Mouse (Mus musculus): ENCODE measurements around the gene Fam167b. TPM values are rescaled to one million over a fixed set of nuclear protein-coding genes. Genes with fewer than 3 reads are reported as not detected.
"Not testable (repeated sequence)": the region's sequence is repeated elsewhere in the genome, so short reads cannot be mapped to it uniquely, and the experiment has no call there.

Fam167b gene
- total and polyA plus RNA-seq, 3 experiments, result 29.6 to 75.5 (median 31.1) TPM

DNA sequence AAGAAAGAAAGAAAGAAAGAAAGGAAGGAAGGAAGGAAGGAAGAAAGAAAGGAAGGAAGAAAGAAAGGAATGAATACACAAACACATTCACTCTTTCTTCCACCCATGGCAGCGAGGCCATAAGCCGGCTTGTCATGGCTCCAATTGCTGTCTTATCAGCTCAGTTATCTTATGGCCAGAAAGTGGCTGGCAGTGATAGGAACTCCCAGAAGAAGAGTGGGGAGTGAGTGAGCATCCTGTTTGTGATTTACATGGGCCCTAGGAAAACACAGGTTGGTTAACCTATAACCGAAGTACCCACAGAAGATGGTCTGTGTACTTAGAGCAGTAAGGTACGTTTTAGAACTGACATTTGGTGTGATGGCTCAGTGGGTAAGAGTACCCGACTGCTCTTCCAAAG lies 17.2 kb downstream of the Fam167b start:
- DNase-seq, result no peak

- no peak for DNase-seq
Measured at GRCm38 (mm10) chr4:129558321-129558955, 19.9 kb downstream of the Fam167b start.

- no peak for DNase-seq
Measured at GRCm38 (mm10) chr4:129557256-129557808, 21.0 kb downstream of the Fam167b start.

- DNase-seq, result peak; percentile 94
Measured at GRCm38 (mm10) chr4:129556532-129557223, 21.7 kb downstream of the Fam167b start.

DNA sequence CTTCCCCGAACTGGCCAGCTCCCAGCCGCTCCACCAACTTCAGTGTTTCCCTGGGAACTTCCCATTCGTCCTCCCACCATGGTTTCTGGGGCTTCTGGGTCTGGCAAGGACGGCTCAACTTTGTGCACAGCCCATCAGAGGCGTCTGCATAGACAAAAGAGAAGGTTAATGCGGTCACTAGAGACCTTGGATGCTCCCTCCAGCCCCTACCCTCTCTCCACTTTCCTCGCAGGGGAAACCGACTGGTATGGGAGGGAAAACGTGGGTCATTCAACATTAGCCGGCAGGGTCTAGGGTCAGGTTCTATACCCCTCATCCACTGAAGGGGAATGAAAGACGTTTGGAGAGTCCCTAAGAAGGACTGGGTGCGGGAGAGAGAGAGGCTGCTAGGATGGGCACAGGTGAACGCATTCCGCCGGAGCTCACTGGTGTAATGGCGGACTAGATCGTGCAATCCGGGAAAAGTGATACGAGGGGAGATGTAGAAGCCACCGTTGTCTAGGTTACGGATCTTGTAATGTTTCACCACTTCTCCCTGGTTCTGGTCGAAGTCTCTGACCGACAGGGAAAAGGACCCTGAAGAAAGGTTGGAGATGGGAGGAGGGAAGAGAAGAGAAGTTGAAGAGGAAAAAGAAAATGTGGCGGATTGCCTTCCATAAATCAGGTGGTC lies 22.4 kb downstream of the Fam167b start:
- DNase-seq, result peak; percentile 38

DNA sequence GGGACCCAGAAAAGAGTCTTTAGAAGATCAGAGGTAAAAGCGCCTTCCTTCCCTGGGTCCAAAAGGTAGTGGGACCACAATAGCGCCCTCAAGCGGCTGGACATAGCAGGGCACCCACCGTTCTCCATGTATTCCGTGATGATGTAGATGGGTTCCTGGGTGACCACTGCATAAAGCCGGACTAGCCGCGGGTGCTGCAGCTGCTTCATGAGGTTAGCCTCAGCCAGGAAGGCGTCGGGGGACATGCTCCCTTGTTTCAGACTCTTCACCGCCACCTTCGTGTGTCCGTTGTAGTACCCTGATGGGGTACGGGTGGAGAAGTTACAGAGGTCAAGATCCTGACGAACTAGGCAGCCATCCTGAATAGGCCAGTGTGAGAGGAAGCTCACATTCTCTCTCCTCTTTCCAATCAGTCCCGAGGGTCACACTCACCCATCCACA lies 22.9 kb downstream of the Fam167b start:
- peak; percentile 77 for DNase-seq

- DNase-seq, result not testable (repeated sequence)
Measured at GRCm38 (mm10) chr4:129554512-129554911, 23.8 kb downstream of the Fam167b start.

GRCm38 (mm10) chr4:129550295-129550694 lies 28.1 kb downstream of the Fam167b start:
- DNase-seq, result no peak

GRCm38 (mm10) chr4:129549306-129549705 lies 29.0 kb downstream of the Fam167b start:
- peak; percentile 15 for DNase-seq

DNA sequence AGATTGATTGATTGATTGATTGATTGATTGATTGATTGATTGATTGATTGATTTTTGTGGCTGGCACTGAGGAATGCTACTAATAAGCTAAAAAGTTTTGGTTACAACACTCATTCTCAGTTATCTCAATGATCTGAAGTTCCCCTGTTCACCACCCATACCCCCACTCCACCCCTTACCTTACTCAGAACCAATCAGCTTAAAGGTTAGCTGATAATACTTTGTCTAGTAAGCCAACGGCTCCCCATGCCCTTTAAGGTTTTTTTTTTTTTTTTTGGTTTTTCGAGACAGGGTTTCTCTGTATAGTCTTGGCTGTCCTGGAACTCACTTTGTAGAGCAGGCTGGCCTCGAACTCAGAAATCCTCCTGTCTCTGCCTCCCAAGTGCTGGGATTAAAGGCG lies 30.7 kb downstream of the Fam167b start:
- not testable (repeated sequence) for DNase-seq

DNA sequence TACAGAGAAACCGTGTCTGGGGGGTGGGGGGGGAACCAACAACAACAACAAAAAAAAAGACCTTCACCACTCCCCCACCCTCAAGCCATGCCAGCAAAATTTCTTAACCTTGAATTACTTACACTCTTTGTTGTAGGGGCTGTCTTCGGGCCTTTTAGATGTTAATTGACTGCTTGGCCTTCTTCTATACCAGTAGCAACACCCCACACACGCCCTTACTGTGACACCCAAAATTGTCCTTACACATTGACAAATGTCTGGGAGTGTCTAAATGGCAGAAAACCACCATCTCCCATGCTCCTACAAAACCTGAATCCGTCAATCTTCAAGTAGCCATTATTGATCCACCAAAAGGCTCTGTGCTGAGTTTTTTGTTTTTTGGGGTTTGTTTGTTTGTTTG lies 34.2 kb downstream of the Fam167b start:
- no peak for DNase-seq

- peak; percentile 99 for DNase-seq
Measured at GRCm38 (mm10) chr4:129542592-129543141, 35.7 kb downstream of the Fam167b start, which contains the start of gene Hdac1. Hdac1 (minus strand) TSS chr4:129542713.

DNA sequence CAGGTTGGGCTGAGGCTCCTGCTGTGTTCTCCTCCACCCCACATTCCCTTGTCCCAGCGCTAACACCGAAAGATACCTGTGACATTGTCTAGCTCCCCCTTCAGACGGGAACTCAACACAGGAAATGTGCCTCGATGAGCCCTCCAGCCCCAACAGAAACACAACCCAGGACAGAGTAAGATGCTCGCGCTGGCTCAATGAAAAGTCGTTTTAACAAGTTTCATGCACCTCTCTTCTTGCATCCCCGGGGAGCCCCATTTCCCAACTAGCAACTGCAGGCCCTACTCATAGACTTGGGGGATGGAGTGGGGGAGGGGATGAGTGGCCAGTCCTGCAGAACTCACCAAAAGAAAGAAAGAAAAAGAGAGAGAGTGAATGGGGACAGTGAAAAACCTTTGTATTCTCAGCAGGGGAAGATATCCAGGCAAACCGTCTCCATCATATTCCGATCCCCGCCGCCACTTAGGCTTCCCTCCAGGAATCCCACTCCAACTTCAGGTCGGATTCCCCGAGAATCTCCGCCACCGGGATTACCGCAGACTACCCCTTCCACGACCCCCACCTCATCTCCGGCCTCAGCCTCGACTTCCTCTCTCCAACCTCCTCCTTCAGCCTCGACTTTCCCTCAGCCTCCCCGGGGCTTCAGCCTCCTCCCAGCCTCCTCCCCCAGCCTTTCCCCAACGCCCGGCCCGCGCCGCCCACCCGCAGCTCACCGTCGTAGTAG lies 36.3 kb downstream of the Fam167b start:
- DNase-seq, result peak; percentile 27

DNA sequence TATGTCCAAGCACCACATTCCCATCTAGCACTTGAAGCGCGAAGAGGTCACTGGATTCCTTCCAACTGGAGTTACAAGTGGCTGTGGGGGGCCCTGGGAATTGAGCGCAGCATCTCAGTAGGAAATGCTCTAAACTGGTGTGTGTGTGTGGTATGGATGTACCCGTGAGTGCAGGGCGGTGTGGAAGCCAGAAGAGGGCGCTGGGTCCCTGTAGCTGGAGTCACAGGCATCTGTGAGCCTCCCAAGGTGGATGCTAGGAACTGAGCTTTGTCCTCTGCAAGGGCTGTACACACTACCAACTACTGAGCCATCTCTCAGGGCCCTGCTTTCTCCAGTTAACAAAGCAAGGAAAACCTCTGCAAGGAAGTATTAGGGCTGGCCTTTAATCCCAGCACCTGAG lies 38.3 kb downstream of the Fam167b start:
- no peak for DNase-seq

- peak; percentile 68 for DNase-seq
Measured at GRCm38 (mm10) chr4:129528901-129529300, 49.4 kb downstream of the Fam167b start.

Small RNA genes within 50 kb of the gene (microRNA-seq; reads per million reads assigned to microRNA genes)
- gene Mir8119, result 0 reads per million in 2 experiments

Other genes starting within 250 kb of the Fam167b start
- gene Rbbp4, start 243.2 kb downstream of the Fam167b start, total RNA-seq (2021), result 100 to 1,000 TPM; 116 to 144 TPM
- 9.7 and 10.4 TPM in 2 replicates for gene Rbbp4, start 243.2 kb downstream of the Fam167b start, polyA plus RNA-seq (2012; rRNA removed)
- 10 to 100 TPM; 42.7 to 48.4 TPM for gene Zbtb8os, start 242.9 kb downstream of the Fam167b start, total RNA-seq (2021)
- gene Zbtb8os, start 242.9 kb downstream of the Fam167b start, polyA plus RNA-seq (2012; rRNA removed), result 4.1 and 5.3 TPM in 2 replicates
- gene Zbtb8a, start 200.4 kb downstream of the Fam167b start, total RNA-seq (2021), result 1 to 10 TPM; 6.1 to 6.4 TPM
- gene Zbtb8a, start 200.4 kb downstream of the Fam167b start, polyA plus RNA-seq (2012; rRNA removed), result 2.4 and 2.7 TPM in 2 replicates
- gene Zbtb8b, start 137.7 kb downstream of the Fam167b start, total RNA-seq (2021), result under 1 TPM; 0.12 to 0.35 TPM
- gene Zbtb8b, start 137.7 kb downstream of the Fam167b start, polyA plus RNA-seq (2012; rRNA removed), result 0.07 TPM in 1 of 2 replicates, not detected in the other
- gene Bsdc1, start 117.0 kb downstream of the Fam167b start, total RNA-seq (2021), result 10 to 100 TPM; 72.1 to 72.4 TPM
- 15.1 and 18.8 TPM in 2 replicates for gene Bsdc1, start 117.0 kb downstream of the Fam167b start, polyA plus RNA-seq (2012; rRNA removed)
- gene Tssk3, start 87.5 kb downstream of the Fam167b start, total RNA-seq (2021), result not detected
- not detected in 2 replicates for gene Tssk3, start 87.5 kb downstream of the Fam167b start, polyA plus RNA-seq (2012; rRNA removed)
- not detected for gene Fam229a, start 87.4 kb downstream of the Fam167b start, total RNA-seq (2021)
- 1.0 and 2.1 TPM in 2 replicates for gene Fam229a, start 87.4 kb downstream of the Fam167b start, polyA plus RNA-seq (2012; rRNA removed)
- 10 to 100 TPM; 39.8 to 46.4 TPM for gene Marcksl1, start 65.0 kb downstream of the Fam167b start, total RNA-seq (2021)
- gene Marcksl1, start 65.0 kb downstream of the Fam167b start, polyA plus RNA-seq (2012; rRNA removed), result 48.8 and 67.4 TPM in 2 replicates
- gene Hdac1, start 35.8 kb downstream of the Fam167b start, total RNA-seq (2021), result 10 to 100 TPM; 44.4 to 53.9 TPM
- gene Hdac1, start 35.8 kb downstream of the Fam167b start, polyA plus RNA-seq (2012; rRNA removed), result 17.2 and 18.4 TPM in 2 replicates
- 1 to 10 TPM; 3.2 to 4.1 TPM for gene Lck, start 4.9 kb downstream of the Fam167b start, total RNA-seq (2021)
- 1.2 and 1.7 TPM in 2 replicates for gene Lck, start 4.9 kb downstream of the Fam167b start, polyA plus RNA-seq (2012; rRNA removed)
- gene Eif3i, start 22.1 kb upstream of the Fam167b start, total RNA-seq (2021), result 100 to 1,000 TPM; 171 to 194 TPM
- 147 and 171 TPM in 2 replicates for gene Eif3i, start 22.1 kb upstream of the Fam167b start, polyA plus RNA-seq (2012; rRNA removed)
- gene Tmem234, start 22.1 kb upstream of the Fam167b start, total RNA-seq (2021), result 100 to 1,000 TPM in 1 of 2 experiments, 10 to 100 TPM in 1; 90.9 to 100 TPM
- 108 and 125 TPM in 2 replicates for gene Tmem234, start 22.1 kb upstream of the Fam167b start, polyA plus RNA-seq (2012; rRNA removed)
- gene Dcdc2b, start 35.7 kb upstream of the Fam167b start, total RNA-seq (2021), result 1 to 10 TPM; 1.8 to 2.4 TPM
- gene Dcdc2b, start 35.7 kb upstream of the Fam167b start, polyA plus RNA-seq (2012; rRNA removed), result 4.5 and 7.4 TPM in 2 replicates
- 10 to 100 TPM; 28.2 to 32.0 TPM for gene Iqcc, start 40.5 kb upstream of the Fam167b start, total RNA-seq (2021)
- gene Iqcc, start 40.5 kb upstream of the Fam167b start, polyA plus RNA-seq (2012; rRNA removed), result 56.0 and 63.9 TPM in 2 replicates
- 10 to 100 TPM; 22.1 to 33.4 TPM for gene Ccdc28b, start 45.4 kb upstream of the Fam167b start, total RNA-seq (2021)
- 23.9 and 24.3 TPM in 2 replicates for gene Ccdc28b, start 45.4 kb upstream of the Fam167b start, polyA plus RNA-seq (2012; rRNA removed)
- 10 to 100 TPM; 56.0 to 66.6 TPM for gene Txlna, start 62.5 kb upstream of the Fam167b start, total RNA-seq (2021)
- 25.2 and 28.9 TPM in 2 replicates for gene Txlna, start 62.5 kb upstream of the Fam167b start, polyA plus RNA-seq (2012; rRNA removed)
- 10 to 100 TPM; 82.7 to 93.8 TPM for gene Kpna6, start 94.2 kb upstream of the Fam167b start, total RNA-seq (2021)
- 23.7 and 31.1 TPM in 2 replicates for gene Kpna6, start 94.2 kb upstream of the Fam167b start, polyA plus RNA-seq (2012; rRNA removed)
- 10 to 100 TPM; 10.3 to 15.1 TPM for gene Tmem39b, start 118.3 kb upstream of the Fam167b start, total RNA-seq (2021)
- gene Tmem39b, start 118.3 kb upstream of the Fam167b start, polyA plus RNA-seq (2012; rRNA removed), result 26.5 and 28.8 TPM in 2 replicates
- 10 to 100 TPM; 65.0 to 66.3 TPM for gene Khdrbs1, start 163.8 kb upstream of the Fam167b start, total RNA-seq (2021)
- 114 and 124 TPM in 2 replicates for gene Khdrbs1, start 163.8 kb upstream of the Fam167b start, polyA plus RNA-seq (2012; rRNA removed)
- gene Ptp4a2, start 232.7 kb upstream of the Fam167b start, total RNA-seq (2021), result 100 to 1,000 TPM; 378 to 409 TPM
- gene Ptp4a2, start 232.7 kb upstream of the Fam167b start, polyA plus RNA-seq (2012; rRNA removed), result 41.0 and 48.2 TPM in 2 replicates

All from adrenal gland, adult 2 months (tissue).